Mouse (Mus musculus) hindlimb bud, embryonic 11.5 days (tissue): ENCODE results near the gene Apela.

Source experiments
- DNase-seq: peaks from one replicate; pipeline ENCODE4 v3.0.0-alpha.2; 2012; ENCODE audit warnings: low read depth, low spot score; ENCODE audit errors: extremely low spot score

Gene Apela

GRCm38 (mm10) chr8:65037117-65037533 is at the start of gene Apela:
TSS of gene Apela (minus strand) at chr8:65037336.
- DNase-seq = no peak

- no peak for DNase-seq
Observed at GRCm38 (mm10) chr8:65085680-65086079, 48.5 kb upstream of the Apela start.

GRCm38 (mm10) chr8:65080731-65081130 is 43.6 kb upstream of the Apela start:
- DNase-seq = no peak

- DNase-seq = no peak
Observed at GRCm38 (mm10) chr8:65074733-65075132, 37.6 kb upstream of the Apela start, which contains the start of gene Gm10663. TSS of gene Gm10663 (plus strand) at chr8:65075033.

- DNase-seq = no peak
Observed at GRCm38 (mm10) chr8:65070996-65071395, 33.9 kb upstream of the Apela start.

- no peak for DNase-seq
Observed at GRCm38 (mm10) chr8:65068473-65068819, 31.3 kb upstream of the Apela start.

- no peak for DNase-seq
Observed at GRCm38 (mm10) chr8:65067694-65068472, 30.7 kb upstream of the Apela start.

GRCm38 (mm10) chr8:65067031-65067430 is 29.9 kb upstream of the Apela start:
- DNase-seq = no peak

GRCm38 (mm10) chr8:65065622-65066021 is 28.5 kb upstream of the Apela start:
- no peak for DNase-seq

- no peak for DNase-seq
Observed at GRCm38 (mm10) chr8:65064071-65064470, 26.9 kb upstream of the Apela start.

GRCm38 (mm10) chr8:65062195-65062594 is 25.1 kb upstream of the Apela start:
- no peak for DNase-seq

- no peak for DNase-seq
Observed at GRCm38 (mm10) chr8:65056722-65057121, 19.6 kb upstream of the Apela start.

GRCm38 (mm10) chr8:65053968-65054367 is 16.8 kb upstream of the Apela start:
- peak; percentile 82 for DNase-seq

GRCm38 (mm10) chr8:65053554-65053953 is 16.4 kb upstream of the Apela start:
- no peak for DNase-seq

GRCm38 (mm10) chr8:65047801-65048200 is 10.7 kb upstream of the Apela start:
- no peak for DNase-seq

GRCm38 (mm10) chr8:65047193-65047592 is 10.1 kb upstream of the Apela start:
- DNase-seq = no peak

GRCm38 (mm10) chr8:65046565-65046964 is 9.4 kb upstream of the Apela start:
- no peak for DNase-seq

- no peak for DNase-seq
Observed at GRCm38 (mm10) chr8:65034136-65034535, 3.0 kb downstream of the Apela start.

- DNase-seq = no peak
Observed at GRCm38 (mm10) chr8:65033056-65033455, 4.1 kb downstream of the Apela start.

- no peak for DNase-seq
Observed at GRCm38 (mm10) chr8:65032107-65032506, 5.0 kb downstream of the Apela start.

GRCm38 (mm10) chr8:65030735-65031485 is 6.2 kb downstream of the Apela start:
- DNase-seq = no peak

GRCm38 (mm10) chr8:65029776-65030175 is 7.4 kb downstream of the Apela start:
- DNase-seq = no peak
